In genomic region chr5:139405953-139406352, GRCm38 (mm10) we compare ENCODE assay signal across 15 mouse cellular contexts. TPM values are rescaled to one million over a fixed set of nuclear protein-coding genes. Genes with fewer than 3 reads are reported as not detected.
DNase-seq lines count a peak whose midpoint lies in the region; ATAC-seq lines count a peak whose summit lies in the region.
"Had no signal": no experiment of that assay in that cellular context is flagged by ENCODE, and none has a peak within 500 bp of the region (broad histone marks: within the 10 kb centered on the region; RNA-seq: fewer than 3 reads in every experiment).

No protein-coding gene starts in this region.

- no peak overlapping the region for H3K9ac ChIP-seq in heart, embryonic 15.5 days
- H3K9ac ChIP-seq in midbrain, embryonic 11.5 days (ENCODE audit: low read length), result no peak overlapping the region
- H3K9ac ChIP-seq in limb, embryonic 11.5 days (ENCODE audit: low read length), result peak overlapping the region; percentile 34
- H3K9ac ChIP-seq in neural tube, embryonic 15.5 days (replicated peaks), result no peak overlapping the region
- H3K9ac ChIP-seq: midbrain, embryonic 13.5 days had no signal

- H3K4me3 ChIP-seq in heart, embryonic 15.5 days, result no peak overlapping the region
- H3K4me3 ChIP-seq in midbrain, embryonic 10.5 days, result no peak overlapping the region
- H3K4me3 ChIP-seq in midbrain, embryonic 11.5 days (ENCODE audit: low read depth, low read length), result no peak overlapping the region
- no peak overlapping the region for H3K4me3 ChIP-seq in limb, embryonic 11.5 days (ENCODE audit: low read depth, low read length)
- no peak overlapping the region for H3K4me3 ChIP-seq in neural tube, embryonic 15.5 days (replicated peaks)
- H3K4me3 ChIP-seq: erythroblast, embryonic 14.5 days; midbrain, embryonic 13.5 days had no signal

- ATAC-seq in heart, embryonic 15.5 days (replicated peaks; ENCODE audit: insufficient number of reproducible peaks, insufficient read depth, low FRiP score, low read depth), result no peak
- ATAC-seq in midbrain, embryonic 11.5 days (ENCODE audit: low FRiP score), result no peak
- no peak for ATAC-seq in limb, embryonic 11.5 days (ENCODE audit: insufficient number of reproducible peaks, low FRiP score, low TSS enrichment, low read depth)
- no peak for ATAC-seq in neural tube, embryonic 15.5 days (ENCODE audit: low FRiP score)
- ATAC-seq: inflammation-experienced regulatory T-cells, adult 6 months; midbrain, embryonic 13.5 days had no signal

- WGBS in heart, embryonic 15.5 days, result 46% methylated on average over 3 of the region's 3 CpGs
- WGBS in midbrain, embryonic 10.5 days, result 87% methylated on average over 3 of the region's 3 CpGs
- 90% methylated on average over 3 of the region's 3 CpGs for WGBS in midbrain, embryonic 11.5 days
- 86% methylated on average over 3 of the region's 3 CpGs for whole genome bisulfite sequencing in limb, embryonic 11.5 days
- 80% methylated on average over 3 of the region's 3 CpGs for WGBS in neural tube, embryonic 15.5 days

- no peaks in the 10 kb centered on the region for H3K9me3 ChIP-seq in heart, embryonic 15.5 days (replicated peaks)
- H3K9me3 ChIP-seq in midbrain, embryonic 10.5 days (replicated peaks), result no peaks in the 10 kb centered on the region
- H3K9me3 ChIP-seq in midbrain, embryonic 11.5 days (ENCODE audit: control insufficient read depth, low read length), result no peaks in the 10 kb centered on the region
- H3K9me3 ChIP-seq in limb, embryonic 11.5 days (ENCODE audit: control insufficient read depth, low read length), result no peaks in the 10 kb centered on the region
- H3K9me3 ChIP-seq in neural tube, embryonic 15.5 days (replicated peaks), result no peaks in the 10 kb centered on the region
- H3K9me3 ChIP-seq: midbrain, embryonic 13.5 days had no signal

- no peak overlapping the region for H3K4me2 ChIP-seq in heart, embryonic 15.5 days
- H3K4me2 ChIP-seq in midbrain, embryonic 11.5 days, result no peak overlapping the region
- H3K4me2 ChIP-seq in limb, embryonic 11.5 days (ENCODE audit: low read depth, severe bottlenecking), result no peak overlapping the region
- H3K4me2 ChIP-seq in neural tube, embryonic 15.5 days, result no peak overlapping the region
- H3K4me2 ChIP-seq: midbrain, embryonic 13.5 days had no signal

- H3K36me3 ChIP-seq in heart, embryonic 15.5 days, result no peaks in the 10 kb centered on the region
- no peaks in the 10 kb centered on the region for H3K36me3 ChIP-seq in midbrain, embryonic 10.5 days
- H3K36me3 ChIP-seq in midbrain, embryonic 11.5 days (ENCODE audit: control insufficient read depth, insufficient read depth, low read length), result no peaks in the 10 kb centered on the region
- H3K36me3 ChIP-seq in limb, embryonic 11.5 days (ENCODE audit: control insufficient read depth, insufficient read depth, low read length), result no peaks in the 10 kb centered on the region
- H3K36me3 ChIP-seq in neural tube, embryonic 15.5 days, result no peaks in the 10 kb centered on the region
- H3K36me3 ChIP-seq: midbrain, embryonic 13.5 days had no signal

- intact Hi-C loops in heart, postnatal 14 days (cut with DNase I), result no loop called here

- no peak for DNase-seq in heart, postnatal 14 days
- DNase-seq in midbrain, embryonic 10.5 days (ENCODE audit: low spot score), result no peak
- no peak for DNase-seq in midbrain, embryonic 11.5 days (ENCODE audit: low spot score, missing footprints)
- DNase-seq in limb, embryonic 11.5 days (ENCODE audit: low spot score), result no peak
- DNase-seq in retina, postnatal 1 day, result no peak
- no peak for DNase-seq in adrenal gland, postnatal 25 days
- DNase-seq: adrenal gland, postnatal 36 days; cerebellum, postnatal 14 days; right cerebral cortex, postnatal 4 days; thymus, adult 18-20 months had no signal

- 0 out of 2 replicates have a peak, but pooled peaks cover 3% of the 10 kb centered on the region for H3K27me3 ChIP-seq in heart, embryonic 15.5 days
- H3K27me3 ChIP-seq in midbrain, embryonic 10.5 days (ENCODE audit: low read depth, poor library complexity, severe bottlenecking), result no peaks in the 10 kb centered on the region
- H3K27me3 ChIP-seq in midbrain, embryonic 11.5 days (ENCODE audit: control insufficient read depth, insufficient read depth, low read length), result no peaks in the 10 kb centered on the region
- H3K27me3 ChIP-seq in limb, embryonic 11.5 days (ENCODE audit: control insufficient read depth, insufficient read depth, low read length), result no peaks in the 10 kb centered on the region
- no peaks in the 10 kb centered on the region for H3K27me3 ChIP-seq in neural tube, embryonic 15.5 days (replicated peaks)
- H3K27me3 ChIP-seq: midbrain, embryonic 13.5 days had no signal

- peaks cover 30% of the 10 kb centered on the region for H3K4me1 ChIP-seq in heart, embryonic 15.5 days (replicated peaks)
- H3K4me1 ChIP-seq in midbrain, embryonic 10.5 days, result peaks cover 27% of the 10 kb centered on the region
- H3K4me1 ChIP-seq in midbrain, embryonic 11.5 days (ENCODE audit: control insufficient read depth, insufficient read depth, low read length), result no peaks in the 10 kb centered on the region
- H3K4me1 ChIP-seq in limb, embryonic 11.5 days (ENCODE audit: control insufficient read depth, insufficient read depth, low read length), result peaks cover 12% of the 10 kb centered on the region; the same call in 1 of the 2 replicates
- H3K4me1 ChIP-seq in neural tube, embryonic 15.5 days, result peaks cover 17% of the 10 kb centered on the region

- H3K27ac ChIP-seq in heart, embryonic 15.5 days, result peak overlapping the region; percentile 32; the same call in 1 of the 2 replicates
- peak overlapping the region; percentile 24; the same call in 1 of the 2 replicates for H3K27ac ChIP-seq in midbrain, embryonic 10.5 days (replicated peaks)
- H3K27ac ChIP-seq in midbrain, embryonic 11.5 days (ENCODE audit: low read depth, low read length), result no peak overlapping the region
- H3K27ac ChIP-seq in limb, embryonic 11.5 days (replicated peaks; ENCODE audit: low read depth, low read length), result no peak overlapping the region
- 0 out of 2 replicates have a peak overlapping the region, but pooled peaks have one; percentile 23 for H3K27ac ChIP-seq in neural tube, embryonic 15.5 days (replicated peaks)
- H3K27ac ChIP-seq: midbrain, embryonic 13.5 days had no signal

RNA-seq across cellular contexts. Expression of gene C130050O18Rik, which starts 0.9 kb away (rescaled TPM):
- 0.63 and 0.76 TPM in 2 replicates for polyA plus RNA-seq in heart, embryonic 15.5 days (2015; fragmentation: Nextera tagmentation; extraction: Ambion mirVana)
- total RNA-seq in heart, postnatal 14 days (2021), result under 1 TPM; 0.74 to 0.80 TPM
- 0.32 and 0.39 TPM in 2 replicates for polyA plus RNA-seq in midbrain, embryonic 10.5 days (2016; fragmentation: Nextera tagmentation; extraction: Ambion mirVana)
- 0.12 and 0.29 TPM in 2 replicates for polyA plus RNA-seq in midbrain, embryonic 11.5 days (2014; fragmentation: Nextera tagmentation; extraction: Ambion mirVana)
- 0.62 and 0.89 TPM in 2 replicates for polyA plus RNA-seq in limb, embryonic 11.5 days (2014; fragmentation: Nextera tagmentation; extraction: Ambion mirVana)
- 0.47 and 0.64 TPM in 2 replicates for polyA plus RNA-seq in neural tube, embryonic 15.5 days (2015; fragmentation: Nextera tagmentation; extraction: Ambion mirVana)
- total RNA-seq in adrenal gland, postnatal 25 days (2021), result 0.49 and 0.57 TPM in 2 replicates
- polyA plus RNA-seq: erythroblast, embryonic 14.5 days; inflammation-experienced regulatory T-cells, adult 6 months had no signal

RNA-seq across cellular contexts. Expression of gene Gper1, which starts 17.0 kb away (rescaled TPM):
- 1.5 and 5.4 TPM in 2 replicates for polyA plus RNA-seq in heart, embryonic 15.5 days (2015; fragmentation: Nextera tagmentation; extraction: Ambion mirVana)
- 1 to 10 TPM; 2.7 TPM for total RNA-seq in heart, postnatal 14 days (2021)
- polyA plus RNA-seq in midbrain, embryonic 10.5 days (2016; fragmentation: Nextera tagmentation; extraction: Ambion mirVana), result 0.77 and 2.5 TPM in 2 replicates
- 1.9 and 2.5 TPM in 2 replicates for polyA plus RNA-seq in midbrain, embryonic 11.5 days (2014; fragmentation: Nextera tagmentation; extraction: Ambion mirVana)
- 0.80 and 1.1 TPM in 2 replicates for polyA plus RNA-seq in limb, embryonic 11.5 days (2014; fragmentation: Nextera tagmentation; extraction: Ambion mirVana)
- 7.8 and 9.6 TPM in 2 replicates for polyA plus RNA-seq in neural tube, embryonic 15.5 days (2015; fragmentation: Nextera tagmentation; extraction: Ambion mirVana)
- total RNA-seq in adrenal gland, postnatal 25 days (2021), result 3.5 and 4.8 TPM in 2 replicates
- polyA plus RNA-seq: erythroblast, embryonic 14.5 days; inflammation-experienced regulatory T-cells, adult 6 months had no signal

RNA-seq across cellular contexts. Expression of gene Gpr146, which starts 28.5 kb away (rescaled TPM):
- polyA plus RNA-seq in heart, embryonic 15.5 days (2015; fragmentation: Nextera tagmentation; extraction: Ambion mirVana), result 14.0 and 14.7 TPM in 2 replicates
- total RNA-seq in heart, postnatal 14 days (2021), result 10 to 100 TPM; 41.8 to 46.5 TPM
- 1.7 and 2.0 TPM in 2 replicates for polyA plus RNA-seq in midbrain, embryonic 10.5 days (2016; fragmentation: Nextera tagmentation; extraction: Ambion mirVana)
- polyA plus RNA-seq in midbrain, embryonic 11.5 days (2014; fragmentation: Nextera tagmentation; extraction: Ambion mirVana), result 1.5 and 2.7 TPM in 2 replicates
- polyA plus RNA-seq in limb, embryonic 11.5 days (2014; fragmentation: Nextera tagmentation; extraction: Ambion mirVana), result 1.9 and 2.3 TPM in 2 replicates
- polyA plus RNA-seq in neural tube, embryonic 15.5 days (2015; fragmentation: Nextera tagmentation; extraction: Ambion mirVana), result 2.6 and 3.0 TPM in 2 replicates
- 13.1 and 16.0 TPM in 2 replicates for total RNA-seq in adrenal gland, postnatal 25 days (2021)

RNA-seq across cellular contexts. Expression of gene Cyp2w1, which starts 53.5 kb away (rescaled TPM):
- polyA plus RNA-seq in heart, embryonic 15.5 days (2015; fragmentation: Nextera tagmentation; extraction: Ambion mirVana), result 0.47 TPM in 1 of 2 replicates, not detected in the other
- not detected for total RNA-seq in heart, postnatal 14 days (2021)
- polyA plus RNA-seq in midbrain, embryonic 10.5 days (2016; fragmentation: Nextera tagmentation; extraction: Ambion mirVana), result not detected in 2 replicates
- not detected in 2 replicates for polyA plus RNA-seq in midbrain, embryonic 11.5 days (2014; fragmentation: Nextera tagmentation; extraction: Ambion mirVana)
- polyA plus RNA-seq in limb, embryonic 11.5 days (2014; fragmentation: Nextera tagmentation; extraction: Ambion mirVana), result not detected in 2 replicates
- polyA plus RNA-seq in neural tube, embryonic 15.5 days (2015; fragmentation: Nextera tagmentation; extraction: Ambion mirVana), result 2.1 TPM in 1 of 2 replicates, not detected in the other
- not detected in 2 replicates for total RNA-seq in adrenal gland, postnatal 25 days (2021)
- total RNA-seq: adrenal gland, postnatal 36 days had no signal
- polyA plus RNA-seq: inflammation-experienced regulatory T-cells, adult 6 months; midbrain, embryonic 13.5 days had no signal

RNA-seq across cellular contexts. Expression of gene 3110082I17Rik, which starts 54.4 kb away (rescaled TPM):
- polyA plus RNA-seq in heart, embryonic 15.5 days (2015; fragmentation: Nextera tagmentation; extraction: Ambion mirVana), result 15.5 and 19.5 TPM in 2 replicates
- 1 to 10 TPM; 4.7 to 5.3 TPM for total RNA-seq in heart, postnatal 14 days (2021)
- 56.6 and 64.7 TPM in 2 replicates for polyA plus RNA-seq in midbrain, embryonic 10.5 days (2016; fragmentation: Nextera tagmentation; extraction: Ambion mirVana)
- 33.5 and 34.1 TPM in 2 replicates for polyA plus RNA-seq in midbrain, embryonic 11.5 days (2014; fragmentation: Nextera tagmentation; extraction: Ambion mirVana)
- polyA plus RNA-seq in limb, embryonic 11.5 days (2014; fragmentation: Nextera tagmentation; extraction: Ambion mirVana), result 37.9 and 39.7 TPM in 2 replicates
- polyA plus RNA-seq in neural tube, embryonic 15.5 days (2015; fragmentation: Nextera tagmentation; extraction: Ambion mirVana), result 15.7 and 22.7 TPM in 2 replicates
- total RNA-seq in adrenal gland, postnatal 25 days (2021), result 9.8 and 15.8 TPM in 2 replicates

Comparison
In these comparisons a context has a peak if more than half of its experiments do, and no peak if none do; other contexts are left out.
1. H3K27ac ChIP-seq: peak in heart, embryonic 15.5 days (single experiment), midbrain, embryonic 10.5 days (single experiment) and neural tube, embryonic 15.5 days (single experiment); none in midbrain, embryonic 11.5 days (single experiment) and limb, embryonic 11.5 days (single experiment).